Mouse (Mus musculus) liver, adult 2 months (tissue): ENCODE measurements around the gene Fam129c. TPM values are rescaled to one million over a fixed set of nuclear protein-coding genes. Genes with fewer than 3 reads are reported as not detected.

ENCODE experiments used
- DNase-seq: peaks from one replicate; pipeline ENCODE4 v3.0.0-alpha.2; 2011; ENCODE audit warnings: low read depth, low spot score; ENCODE audit errors: extremely low read depth
- H3K27ac ChIP-seq: fragments of 200-500 bp; replicated peaks from 2 replicates; pipeline ENCODE4 v1.5.1; 2012; ENCODE audit warnings: low read depth, mild to moderate bottlenecking, control low read depth, inconsistent platforms, low read length; ENCODE audit not compliant: insufficient read depth
- H3K27me3 ChIP-seq: fragments of 200-500 bp; 2 replicates; pipeline ENCODE4 v1.6.1; 2012; ENCODE audit warnings: mild to moderate bottlenecking, moderate library complexity, low read length, inconsistent platforms; ENCODE audit not compliant: control insufficient read depth, insufficient read depth
- H3K36me3 ChIP-seq: fragments of 200-500 bp; 2 replicates; pipeline ENCODE4 v1.6.1; 2012; ENCODE audit warnings: low read length, inconsistent platforms; ENCODE audit not compliant: control insufficient read depth, insufficient read depth
- H3K4me1 ChIP-seq: fragments of 200-500 bp; 2 replicates; pipeline ENCODE4 v1.6.1; 2011; ENCODE audit warnings: low read length; ENCODE audit not compliant: control insufficient read depth, insufficient read depth
- H3K4me3 ChIP-seq: fragments of 200-500 bp; 2 replicates; pipeline ENCODE4 v1.5.1; 2011; ENCODE audit warnings: low read depth, mild to moderate bottlenecking, control low read depth, low read length, moderate library complexity; ENCODE audit not compliant: insufficient read depth
- H3K79me2 ChIP-seq: fragments of 200-500 bp; 2 replicates; pipeline ENCODE4 v1.6.1; 2012; ENCODE audit warnings: inconsistent platforms, mild to moderate bottlenecking, low read length, moderate library complexity; ENCODE audit not compliant: control insufficient read depth, insufficient read depth
- H3K9ac ChIP-seq: fragments of 200-500 bp; 2 replicates; pipeline ENCODE4 v1.6.1; 2012; ENCODE audit warnings: low read depth, mild to moderate bottlenecking, control low read depth, inconsistent platforms, low read length
- CTCF ChIP-seq: fragments of 200-500 bp; IDR thresholded peaks from 2 replicates; pipeline ENCODE4 v1.5.1; 2011; ENCODE audit warnings: low read depth, low read length, control low read depth
- POLR2A ChIP-seq: fragments of 200-500 bp; IDR thresholded peaks from 2 replicates; pipeline ENCODE4 v1.6.1; 2011; ENCODE audit warnings: low read length, control low read depth; ENCODE audit not compliant: insufficient read depth; ENCODE audit errors: extremely low read depth
- WGBS: fragments of 180-500 bp; shearing (Covaris S2); methylation state at CpG from one replicate; pipeline ENCODE4 v1.1.7; 2018; 5-methylcytosine and 5-hydroxymethylcytosine counted together
- polyA plus RNA-seq: library from polyadenylated mRNA; depleted of rRNA; stranded (reverse); fragments of >200 nt; gene quantifications from 2 replicates; pipeline ENCODE4 v1.2.3, GENCODE M21; 2012
- total RNA-seq: library from RNA; depleted of rRNA; stranded (reverse); fragments of >200 nt; gene quantifications from 2 replicates; pipeline ENCODE4 v1.2.3, GENCODE M21; 2014

The Fam129c gene
- total and polyA plus RNA-seq, 2 experiments: 0.73 to 0.92 TPM

- peak overlapping the region; percentile 48 for H3K4me3 ChIP-seq
- TF ChIP-seq POLR2A (0 out of 2 replicates have a peak, but pooled peaks have one; percentile 34), CTCF (no peak)
These were observed 27.0 kb upstream of the Fam129c start for GRCm38 (mm10) chr8:71570291-71570954.

GRCm38 (mm10) chr8:71572077-71572476, 25.4 kb upstream of the Fam129c start:
- Histone ChIP-seq H3K4me1 (peaks cover 4% of the 10 kb centered on the region; the same call in 1 of the 2 replicates), H3K79me2 (0 out of 2 replicates have a peak, but pooled peaks cover 2% of the 10 kb centered on the region), H3K27ac (no peak overlapping the region), H3K9ac (no peak overlapping the region), H3K27me3 (no peaks in the 10 kb centered on the region), H3K36me3 (no peaks in the 10 kb centered on the region), H3K4me3 (no peak overlapping the region)
- 84% methylated on average over 2 of the region's 2 CpGs for WGBS
- no peak for DNase-seq
- TF ChIP-seq CTCF (no peak), POLR2A (no peak)

More at GRCm38 (mm10) chr8:71570291-71570954, 27.0 kb upstream of the Fam129c start:
- 2% methylated on average over 41 of the region's 41 CpGs for WGBS
- H3K79me2 ChIP-seq: 0 out of 2 replicates have a peak, but pooled peaks cover 2% of the 10 kb centered on the region
- H3K27me3 ChIP-seq: no peaks in the 10 kb centered on the region
- no peaks in the 10 kb centered on the region for H3K36me3 ChIP-seq
- DNase-seq: peak; percentile 96
- peak overlapping the region; percentile 42 for H3K9ac ChIP-seq
- peaks cover 4% of the 10 kb centered on the region; the same call in 1 of the 2 replicates for H3K4me1 ChIP-seq
- H3K27ac ChIP-seq: peak overlapping the region; percentile 18

GRCm38 (mm10) chr8:71572847-71573633, 24.4 kb upstream of the Fam129c start:
- 58% methylated on average over 9 of the region's 9 CpGs for WGBS
- TF ChIP-seq CTCF (no peak), POLR2A (no peak)
- 0 out of 2 replicates have a peak, but pooled peaks cover 2% of the 10 kb centered on the region for H3K79me2 ChIP-seq
- H3K36me3 ChIP-seq: no peaks in the 10 kb centered on the region
- no peaks in the 10 kb centered on the region for H3K27me3 ChIP-seq
- no peak for DNase-seq
- H3K4me3 ChIP-seq: no peak overlapping the region
- no peak overlapping the region for H3K9ac ChIP-seq
- peaks cover 3% of the 10 kb centered on the region; the same call in 1 of the 2 replicates for H3K4me1 ChIP-seq
- no peak overlapping the region for H3K27ac ChIP-seq

- no peaks in the 10 kb centered on the region for H3K27me3 ChIP-seq
- 0 out of 2 replicates have a peak, but pooled peaks cover 2% of the 10 kb centered on the region for H3K79me2 ChIP-seq
- no peak overlapping the region for H3K27ac ChIP-seq
- no peak for TF ChIP-seq CTCF
- TF ChIP-seq POLR2A: no peak
- H3K9ac ChIP-seq: no peak overlapping the region
- no peaks in the 10 kb centered on the region for H3K4me1 ChIP-seq
- no peak for DNase-seq
- H3K36me3 ChIP-seq: no peaks in the 10 kb centered on the region
- H3K4me3 ChIP-seq: no peak overlapping the region
- WGBS: 80% methylated on average over 7 of the region's 7 CpGs
These were observed 23.0 kb upstream of the Fam129c start for GRCm38 (mm10) chr8:71574426-71574825.

GRCm38 (mm10) chr8:71575020-71575419, 22.4 kb upstream of the Fam129c start:
- Histone ChIP-seq H3K27ac (no peak overlapping the region), H3K79me2 (0 out of 2 replicates have a peak, but pooled peaks cover 2% of the 10 kb centered on the region), H3K36me3 (no peaks in the 10 kb centered on the region), H3K9ac (no peak overlapping the region), H3K27me3 (no peaks in the 10 kb centered on the region), H3K4me1 (no peaks in the 10 kb centered on the region), H3K4me3 (no peak overlapping the region)
- TF ChIP-seq CTCF: no peak
- TF ChIP-seq POLR2A: no peak
- DNase-seq: no peak
- WGBS: 67% methylated on average over 1 of the region's 1 CpGs
